Mouse (Mus musculus) retina, postnatal 7 days (tissue): ENCODE data around the gene 1810024B03Rik.
"Not testable (repeated sequence)": the region's sequence is repeated elsewhere in the genome, so short reads cannot be mapped to it uniquely, and the experiment has no call there.

Experiments used
- DNase-seq: peaks from one replicate; pipeline ENCODE4 v3.0.0-alpha.2; 2012; ENCODE audit warnings: low read depth, low spot score

1810024B03Rik gene

DNA sequence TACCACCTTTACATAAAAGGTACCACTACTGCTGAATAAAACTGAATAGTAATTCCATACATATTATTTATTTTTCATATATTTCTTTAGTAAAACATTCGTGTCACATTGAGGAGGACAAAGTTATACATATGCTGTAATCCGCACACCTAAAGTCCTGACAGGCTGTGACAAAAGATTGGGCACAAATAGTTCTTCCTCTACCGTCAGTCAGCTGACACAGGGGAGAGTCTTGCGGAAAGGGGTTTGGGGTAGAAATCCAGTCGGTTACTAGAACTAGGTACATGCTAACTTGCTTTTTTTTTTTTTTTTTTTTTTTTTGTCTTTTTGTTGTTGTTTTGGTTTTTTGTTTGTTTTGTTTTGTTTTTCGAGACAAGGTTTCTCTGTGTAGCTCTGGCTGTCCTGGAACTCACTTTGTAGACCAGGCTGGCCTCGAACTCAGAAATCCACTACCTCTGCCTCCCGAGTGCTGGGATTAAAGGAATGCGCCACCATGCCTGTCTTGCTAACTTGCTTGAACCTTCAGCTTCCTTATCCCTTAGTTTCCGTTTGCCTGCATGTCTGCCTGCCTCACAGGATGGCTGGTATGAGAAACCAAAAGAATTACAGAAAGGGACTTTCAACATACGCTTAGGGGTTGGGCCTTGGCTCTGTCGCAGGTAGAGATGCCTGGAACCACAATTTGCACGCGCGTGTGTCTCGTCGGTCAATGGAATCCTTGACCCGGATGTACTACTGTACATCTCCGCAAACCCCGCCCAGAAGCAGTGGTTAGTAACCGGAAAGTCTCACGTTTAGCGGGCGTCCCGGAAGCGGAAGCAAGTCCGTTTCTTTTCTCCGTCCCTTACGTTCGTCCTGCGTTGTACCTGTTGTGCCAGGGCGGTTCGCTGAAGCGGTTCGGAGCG is at the start of gene 1810024B03Rik, which contains the start of gene Snrnp200:
1810024B03Rik (minus strand) TSS at position 734 of the 905 bp plus-strand sequence.
Snrnp200 (plus strand) TSS at position 840 of the 905 bp plus-strand sequence.
- peak; percentile 92 for DNase-seq

DNA sequence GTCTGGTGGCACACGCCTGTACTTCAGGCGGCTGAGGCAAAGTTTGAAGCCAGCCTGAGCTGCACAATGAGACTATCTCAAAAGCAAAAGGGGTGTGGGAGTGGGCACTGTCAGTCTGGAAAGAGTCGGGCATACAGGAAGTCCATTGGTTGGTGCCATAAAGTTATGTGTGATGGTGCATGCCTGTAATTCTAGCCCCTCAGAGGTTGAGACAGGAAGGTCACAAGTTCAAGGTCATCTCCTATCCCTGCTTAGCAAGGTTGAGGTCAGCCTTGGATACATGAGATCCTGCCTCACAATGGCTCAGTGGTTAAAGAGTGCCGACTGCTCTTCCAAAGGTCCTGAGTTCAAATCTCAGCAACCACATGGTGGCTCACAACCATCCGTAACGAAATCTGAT is 47.2 kb upstream of the 1810024B03Rik start:
- no peak for DNase-seq

DNA sequence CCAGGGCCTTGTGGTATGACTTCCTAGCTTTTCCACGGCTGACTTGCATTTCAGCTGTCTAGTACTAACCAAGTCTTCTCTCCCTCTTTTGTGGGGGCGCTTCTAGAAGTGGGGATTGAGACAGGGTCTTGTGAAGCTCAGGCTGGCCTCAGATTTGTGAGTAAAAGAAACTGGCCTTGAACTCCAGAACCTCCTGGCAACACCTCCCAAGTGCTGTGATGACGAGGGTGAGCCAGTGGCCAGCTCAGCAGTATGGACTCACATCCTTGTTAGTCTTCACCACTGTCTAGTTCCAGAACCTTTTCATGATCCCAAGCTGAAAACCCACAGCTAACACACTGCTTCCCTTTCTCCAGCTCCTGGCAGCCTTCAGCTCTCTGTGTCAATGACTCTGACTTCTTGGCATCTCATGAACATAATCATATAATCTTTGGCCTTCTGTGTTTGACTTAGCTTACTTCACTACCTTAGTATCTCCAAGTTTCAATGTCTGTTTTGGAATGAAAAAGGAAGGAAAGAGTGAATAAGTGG is 46.6 kb upstream of the 1810024B03Rik start:
- DNase-seq, result no peak

DNA sequence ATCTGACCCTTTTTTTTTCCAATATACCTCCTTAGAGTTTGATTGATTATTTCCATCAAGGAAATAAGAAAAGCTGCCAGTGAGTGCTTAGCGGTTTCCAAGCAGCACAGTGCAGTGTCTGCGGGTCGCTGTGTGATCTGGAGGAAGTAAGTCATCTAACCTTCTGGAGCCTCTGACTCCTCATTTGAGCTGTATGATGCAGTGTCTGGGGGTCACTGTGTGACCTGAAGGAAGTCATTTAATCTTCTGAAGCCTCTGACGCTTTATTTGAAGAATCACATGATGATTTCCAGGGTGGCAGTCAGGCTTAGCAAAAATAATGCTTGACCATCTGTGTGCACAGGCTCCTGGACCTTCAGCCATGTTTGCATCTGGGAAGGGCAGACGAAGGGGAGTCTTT is 44.7 kb upstream of the 1810024B03Rik start:
- no peak for DNase-seq

DNA sequence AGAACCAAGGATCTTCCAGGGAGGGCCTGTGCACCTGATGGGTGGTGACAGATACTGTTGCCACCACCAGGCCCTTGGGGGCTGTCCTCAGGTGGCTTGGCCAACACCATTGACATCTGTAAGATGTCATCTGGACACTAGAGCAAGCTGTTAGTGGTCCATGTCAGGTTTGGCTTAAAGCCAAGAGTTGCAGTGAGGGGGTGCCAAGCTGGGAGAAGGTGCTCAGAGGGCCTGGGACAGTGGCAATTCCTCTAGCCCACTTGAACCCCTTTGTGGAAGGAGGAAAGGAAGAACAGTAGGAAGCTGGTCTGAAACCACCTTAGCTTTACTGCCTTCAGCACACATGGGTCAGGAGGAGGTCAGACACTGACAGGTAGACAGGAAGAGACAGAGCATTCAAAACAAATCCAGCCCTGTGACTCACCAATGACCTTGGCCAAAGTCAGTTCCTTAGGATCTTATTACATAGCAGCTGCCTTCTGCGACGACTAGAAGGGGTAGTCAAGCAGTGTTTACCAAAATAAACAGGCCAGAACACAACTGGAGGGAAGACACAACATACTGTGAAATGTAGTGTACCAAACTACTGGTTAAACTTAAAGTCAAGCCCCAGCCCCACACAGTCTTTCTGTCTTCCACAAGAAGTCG is 43.9 kb upstream of the 1810024B03Rik start:
- DNase-seq, result no peak

DNA sequence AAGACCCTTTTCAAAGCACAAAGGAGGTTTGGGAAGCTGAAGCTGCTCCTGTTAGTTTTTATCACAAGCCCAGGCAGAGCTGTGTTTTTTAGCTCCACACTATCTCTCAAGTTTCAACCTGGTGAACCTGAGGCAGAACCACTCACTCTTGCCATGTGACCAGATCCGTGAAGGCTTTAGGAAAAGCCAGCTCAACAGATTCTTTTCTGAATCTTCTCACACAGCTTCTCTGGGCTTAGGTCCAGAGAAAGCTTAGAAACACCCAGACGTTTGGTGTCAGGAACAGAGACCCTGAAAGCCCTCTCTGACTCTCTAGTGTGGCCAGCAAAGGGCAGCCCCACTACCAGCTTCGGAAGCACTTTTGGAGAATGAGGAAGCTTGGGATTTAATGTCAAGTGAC is 43.4 kb upstream of the 1810024B03Rik start:
- no peak for DNase-seq

DNA sequence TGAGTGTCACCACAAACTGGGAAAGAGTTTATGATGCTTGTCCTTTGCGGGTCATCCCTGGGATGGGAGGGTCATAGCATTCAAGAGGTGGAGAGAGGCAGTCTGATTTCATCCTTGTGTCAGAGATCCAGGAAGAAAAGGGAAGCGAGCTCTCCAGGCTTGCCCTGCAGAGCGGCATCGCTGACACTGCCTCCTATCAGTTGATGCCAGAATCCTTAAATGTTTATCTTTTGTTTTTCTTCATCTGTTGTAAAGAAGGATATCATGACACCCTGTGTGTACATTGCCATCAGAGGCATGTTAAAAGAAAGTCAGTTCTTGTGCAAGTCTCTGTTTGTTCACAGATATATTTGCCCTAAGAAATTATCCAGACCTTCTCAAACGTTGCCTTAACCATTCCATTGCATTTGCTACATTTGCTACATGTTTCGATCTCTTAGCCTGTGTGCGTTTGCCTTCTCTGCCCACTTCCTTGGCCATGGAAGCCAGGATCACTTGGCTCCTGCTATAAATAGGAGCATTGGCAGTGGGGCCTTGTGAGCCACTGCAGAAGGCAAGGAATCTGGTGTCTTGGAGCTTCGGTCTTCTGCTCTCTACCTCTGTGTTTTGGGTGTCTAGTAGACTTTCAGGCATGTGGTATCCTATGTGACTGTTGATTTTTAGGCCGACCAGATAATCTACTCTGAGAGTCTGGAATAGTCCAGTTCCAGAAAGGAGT is 42.4 kb upstream of the 1810024B03Rik start:
- DNase-seq, result no peak

DNA sequence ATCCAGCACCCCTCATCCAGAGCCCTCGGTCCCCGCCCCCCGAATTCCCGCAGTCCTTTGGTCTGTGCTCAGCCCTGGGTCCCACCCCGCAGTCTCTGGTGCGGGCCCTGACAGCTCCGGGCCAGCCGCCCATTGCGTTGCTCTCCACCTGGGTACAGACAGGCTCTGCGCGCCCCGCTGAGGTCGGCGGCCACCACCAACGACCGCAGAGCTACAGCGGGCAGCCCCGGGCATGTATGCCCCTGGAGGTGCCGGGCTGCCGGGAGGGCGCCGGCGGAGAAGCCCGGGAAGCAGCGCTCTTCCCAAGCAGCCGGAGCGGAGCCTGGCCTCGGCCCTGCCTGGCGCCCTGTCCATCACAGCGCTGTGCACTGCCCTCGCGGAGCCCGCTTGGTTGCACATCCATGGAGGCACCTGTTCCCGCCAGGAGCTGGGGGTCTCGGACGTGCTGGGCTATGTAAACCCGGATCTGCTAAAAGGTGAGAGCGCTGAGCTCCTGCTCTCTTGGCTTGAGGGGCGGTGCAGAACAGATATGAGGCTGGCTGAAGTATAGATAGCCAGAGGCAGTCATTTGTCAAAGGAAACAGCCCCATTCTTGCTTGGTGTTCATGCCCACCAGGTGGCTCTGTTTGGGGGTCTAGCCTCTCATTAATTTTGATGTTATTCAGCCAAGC is 40.4 kb upstream of the 1810024B03Rik start:
- peak; percentile 16 for DNase-seq

DNA sequence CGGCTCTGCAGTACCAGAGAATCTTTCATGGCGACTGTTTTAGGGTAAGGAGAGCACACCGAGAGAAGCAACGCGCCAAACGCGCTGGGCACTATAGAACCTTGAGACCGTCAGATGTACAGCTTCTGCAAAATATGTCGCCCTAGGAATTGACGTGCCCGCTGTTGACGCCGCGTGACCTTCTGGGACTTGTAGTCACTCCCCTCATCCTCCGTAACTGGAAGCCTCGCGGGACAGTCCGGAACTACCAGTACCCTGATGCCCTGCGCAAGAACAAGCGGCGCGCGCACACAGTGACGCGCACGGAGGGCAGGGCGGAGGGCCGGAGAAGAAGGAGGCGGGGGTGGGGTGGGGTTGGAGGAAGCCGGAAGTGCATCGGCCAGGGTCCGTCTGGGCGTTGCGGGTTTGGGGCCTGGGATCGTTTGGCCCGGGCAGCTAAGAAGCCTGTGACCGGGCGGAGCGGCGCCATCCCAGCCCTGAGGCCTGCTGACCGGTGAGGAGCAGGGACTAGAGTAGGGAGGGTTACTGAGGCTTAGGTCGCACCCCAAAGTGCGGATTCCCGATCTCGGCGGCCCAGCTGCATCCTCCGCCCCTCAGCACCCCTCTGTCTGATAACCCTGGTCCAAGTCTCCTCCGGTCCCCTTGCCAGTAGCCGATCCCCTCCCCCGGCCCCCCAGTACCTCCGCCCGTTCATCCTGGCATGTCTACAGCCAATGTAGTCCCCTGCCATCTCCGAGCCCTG is 39.7 kb upstream of the 1810024B03Rik start, which contains the start of the genes Ciao1 and Tmem127:
Ciao1 (minus strand) TSS at position 225 of the 742 bp plus-strand sequence.
Tmem127 (plus strand) TSS at position 317 of the 742 bp plus-strand sequence.
- peak; percentile 99 for DNase-seq

DNA sequence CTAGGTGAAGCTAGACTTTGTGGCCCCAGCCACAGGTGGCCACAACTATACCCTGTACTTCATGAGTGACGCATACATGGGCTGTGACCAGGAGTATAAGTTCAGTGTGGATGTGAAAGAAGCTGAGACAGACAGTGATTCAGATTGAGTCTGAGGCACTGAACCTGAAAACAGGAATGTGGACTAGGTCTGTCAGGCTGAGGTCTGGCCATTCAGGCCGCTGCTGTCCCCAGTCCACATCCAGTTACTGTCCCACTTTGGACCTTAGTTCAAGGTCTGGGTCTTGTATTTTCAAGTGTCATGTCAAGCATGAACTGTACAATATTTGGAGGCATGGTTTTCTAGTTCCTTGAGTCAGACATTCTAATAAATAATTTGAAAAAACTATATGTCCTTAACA is 32.0 kb upstream of the 1810024B03Rik start:
- no peak for DNase-seq

DNA sequence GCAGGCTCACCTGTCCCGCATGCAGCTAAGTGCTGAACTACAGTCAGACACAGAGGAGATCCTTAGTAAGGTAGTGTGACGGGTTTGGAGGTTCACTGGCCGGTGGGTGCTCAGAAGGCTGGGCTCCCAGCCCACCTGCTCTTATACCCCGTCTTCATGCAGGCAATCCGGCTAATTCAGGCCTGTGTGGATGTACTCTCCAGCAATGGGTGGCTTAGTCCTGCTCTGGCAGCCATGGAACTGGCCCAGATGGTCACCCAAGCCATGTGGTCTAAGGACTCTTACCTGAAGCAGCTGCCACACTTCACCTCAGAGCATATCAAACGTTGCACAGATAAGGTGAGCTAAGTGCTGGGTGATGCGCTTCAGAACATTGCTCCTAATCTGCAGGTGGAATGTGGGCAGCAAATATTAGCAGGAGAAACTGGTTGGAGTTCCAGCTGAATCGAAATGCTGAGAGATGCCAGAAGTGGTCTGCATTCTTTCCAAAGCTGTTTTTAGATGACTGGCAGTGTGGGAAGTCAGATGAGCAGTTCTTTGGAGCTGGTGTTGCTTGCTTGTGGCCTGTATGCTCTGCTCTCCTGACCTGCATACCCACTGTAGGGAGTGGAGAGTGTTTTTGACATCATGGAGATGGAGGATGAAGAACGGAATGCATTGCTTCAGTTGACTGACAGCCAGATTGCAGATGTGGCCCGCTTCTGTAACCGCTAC is 30.0 kb upstream of the 1810024B03Rik start:
- DNase-seq, result no peak

DNA sequence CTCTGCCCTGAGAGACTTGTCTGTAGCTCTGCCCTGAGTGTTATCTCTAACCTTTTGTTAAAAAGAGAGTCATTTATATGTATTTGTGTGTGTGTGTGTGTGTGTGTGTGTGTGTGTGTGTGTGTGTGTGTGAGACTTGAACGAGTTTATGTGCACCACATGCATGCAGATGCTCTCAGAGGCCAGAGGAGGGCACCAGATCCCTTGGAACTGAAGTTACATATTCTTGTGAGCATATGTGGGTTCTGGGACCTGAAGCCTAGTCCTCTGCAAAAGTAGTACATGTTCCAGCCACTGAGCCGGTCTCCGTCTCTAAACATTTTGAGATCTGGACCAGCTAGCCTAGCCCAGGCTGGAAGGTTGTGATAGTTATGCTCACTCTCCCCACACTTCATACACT is 17.2 kb upstream of the 1810024B03Rik start:
- no peak for DNase-seq

DNA sequence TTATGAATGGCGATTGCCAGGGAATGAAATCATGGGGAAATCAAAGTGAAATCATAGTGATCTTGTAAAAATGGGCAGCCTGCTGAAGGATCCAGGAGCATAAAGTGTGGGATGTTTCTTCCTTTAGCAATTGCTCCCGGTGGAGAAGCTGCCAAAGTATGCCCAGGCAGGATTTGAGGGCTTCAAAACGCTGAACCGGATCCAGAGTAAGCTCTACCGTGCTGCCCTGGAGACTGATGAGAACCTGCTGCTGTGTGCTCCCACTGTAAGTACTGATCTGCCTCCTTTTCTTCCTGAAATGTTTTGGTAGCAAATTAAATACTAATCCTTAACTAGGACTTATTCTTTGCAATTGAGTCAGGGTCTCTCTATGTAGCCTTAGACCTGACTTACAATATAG is 9.7 kb upstream of the 1810024B03Rik start:
- DNase-seq, result no peak

DNA sequence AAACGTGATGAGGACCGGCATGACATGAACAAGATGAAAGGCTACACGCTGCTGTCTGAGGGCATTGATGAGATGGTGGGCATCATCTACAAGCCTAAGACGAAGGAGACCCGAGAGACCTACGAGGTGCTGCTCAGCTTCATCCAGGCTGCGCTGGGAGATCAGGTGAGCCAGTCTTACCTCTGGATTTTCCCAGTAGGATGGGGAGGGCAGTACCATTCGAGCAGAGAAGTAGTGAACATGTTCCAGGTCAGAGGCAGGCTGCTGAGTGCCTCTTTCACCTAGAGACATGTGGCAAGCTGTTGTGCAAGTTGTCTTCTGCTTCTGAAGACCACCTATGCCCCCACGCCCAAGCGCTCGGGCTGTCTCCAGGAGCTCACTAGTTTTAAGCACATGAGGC is 2.6 kb upstream of the 1810024B03Rik start:
- no peak for DNase-seq

DNA sequence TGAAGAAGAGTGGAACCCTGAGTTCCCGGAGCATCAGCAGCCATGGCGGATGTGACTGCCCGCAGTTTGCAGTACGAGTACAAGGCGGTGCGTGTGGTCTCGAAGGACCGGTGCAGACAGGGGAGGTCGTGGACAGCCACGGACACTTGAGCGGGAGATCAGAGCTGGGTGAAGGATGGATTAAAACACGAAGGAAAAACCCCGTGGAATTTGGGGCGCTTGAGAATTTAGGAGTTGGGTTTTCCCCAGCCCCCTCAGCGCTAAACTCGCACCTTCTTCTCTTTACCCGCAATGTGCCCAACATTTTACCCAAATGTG is 331 bp upstream of the 1810024B03Rik start:
- no peak for DNase-seq

DNA sequence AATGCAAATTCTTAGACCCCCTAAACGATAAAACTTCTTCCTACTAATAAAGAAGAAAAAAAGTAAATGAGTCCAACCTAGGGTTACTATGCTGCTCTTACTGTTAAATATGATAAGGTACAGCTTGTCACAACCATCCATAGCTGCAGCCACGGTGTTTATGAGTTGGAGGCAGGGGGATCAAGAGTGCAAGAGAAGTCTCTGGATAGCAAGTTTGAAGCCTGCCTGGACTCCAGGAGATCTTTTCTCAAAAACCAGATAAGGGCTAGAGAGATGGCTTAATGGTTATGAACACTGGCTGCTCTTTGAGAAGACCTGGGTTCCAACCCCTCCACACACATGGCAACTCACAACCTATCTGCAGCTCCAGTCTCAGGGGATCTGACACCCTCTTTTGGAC is 1.2 kb downstream of the 1810024B03Rik start:
- no peak for DNase-seq

DNA sequence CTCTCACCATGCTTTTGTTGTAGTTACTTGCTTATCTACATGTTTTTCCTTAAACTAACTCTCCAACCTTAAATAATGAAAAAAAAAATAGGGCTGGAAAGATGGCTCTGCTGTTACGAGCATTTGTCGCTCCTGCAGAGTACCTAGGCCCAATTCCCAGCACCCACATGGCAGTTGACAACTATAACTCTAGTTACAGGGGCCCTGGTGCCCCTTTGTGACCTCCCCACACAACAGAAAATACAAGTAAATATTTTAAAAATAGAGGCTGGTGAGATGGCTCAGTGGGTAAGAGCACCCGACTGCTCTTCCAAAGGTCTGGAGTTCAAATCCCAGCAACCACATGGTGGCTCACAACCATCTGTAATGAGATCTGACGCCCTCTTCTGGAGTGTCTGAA is 2.1 kb downstream of the 1810024B03Rik start:
- DNase-seq, result not testable (repeated sequence)

DNA sequence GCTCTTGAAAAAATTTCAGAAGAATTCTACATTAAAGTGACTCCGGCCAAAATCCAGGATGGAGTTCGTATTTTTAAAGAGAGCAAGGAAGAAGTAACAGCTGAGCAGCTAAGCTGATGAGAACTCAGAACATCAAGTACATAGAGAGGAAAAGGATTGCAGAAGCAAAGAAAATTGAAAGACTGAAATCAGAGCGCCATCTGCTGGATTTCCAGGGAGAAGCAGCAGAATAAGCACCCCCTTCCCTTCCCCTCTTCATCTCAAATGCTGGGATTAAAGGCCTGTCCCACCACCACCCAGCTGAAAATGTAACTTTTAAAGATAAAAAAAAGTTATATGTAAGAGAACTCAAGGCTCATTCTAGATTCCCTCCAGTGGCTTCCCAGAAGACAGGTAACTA is 3.1 kb downstream of the 1810024B03Rik start:
- peak; percentile 51 for DNase-seq

DNA sequence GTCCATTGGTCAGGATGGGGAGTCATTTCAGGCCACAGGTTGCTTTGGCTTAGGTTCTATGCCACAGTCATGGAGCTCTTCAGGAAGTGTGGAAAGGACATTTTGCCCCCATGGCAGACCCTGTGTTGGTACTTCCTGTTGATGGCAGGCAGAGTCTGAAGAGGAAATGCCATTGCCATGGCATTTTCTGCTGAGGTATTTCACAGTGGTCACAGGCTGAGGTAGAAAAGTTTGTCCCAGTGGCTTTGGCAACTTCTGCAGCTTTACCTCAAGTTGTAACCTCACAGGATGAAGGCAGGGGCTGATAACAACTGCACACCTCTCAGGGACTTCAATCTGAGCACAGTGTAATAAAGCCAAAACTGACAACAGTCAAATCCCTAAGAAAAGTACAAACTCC is 18.5 kb downstream of the 1810024B03Rik start:
- DNase-seq, result no peak
